Mouse (Mus musculus): ENCODE data around the gene Men1. TPM values are rescaled to one million over a fixed set of nuclear protein-coding genes. Genes with fewer than 3 reads are reported as not detected.

Men1 gene
- polyA plus RNA-seq, 1 experiment, result 36.1 TPM

GRCm38 (mm10) chr19:6336920-6337319 is 2.1 kb downstream of the Men1 start:
- Histone ChIP-seq H3K27ac (ENCODE audit: insufficient read depth, low read length) (no peak overlapping the region), H3K4me1 (ENCODE audit: control insufficient read depth, insufficient read depth, low read length) (peaks cover 10% of the 10 kb centered on the region; the same call in 1 of the 2 replicates), H3K4me3 (ENCODE audit: insufficient read depth, low read length) (peak overlapping the region; percentile 83)
- TF ChIP-seq POLR2A (IDR thresholded peaks at IDR 0.05; ENCODE audit: low read depth, low read length) (no peak), CTCF (IDR thresholded peaks at IDR 0.05; ENCODE audit: borderline replicate concordance, insufficient read depth, low read length) (no peak)

- no peak overlapping the region for H3K27ac ChIP-seq (ENCODE audit: insufficient read depth, low read length)
- no peak for TF ChIP-seq POLR2A (IDR thresholded peaks at IDR 0.05; ENCODE audit: low read depth, low read length)
- TF ChIP-seq CTCF (IDR thresholded peaks at IDR 0.05; ENCODE audit: borderline replicate concordance, insufficient read depth, low read length), result no peak
- H3K4me3 ChIP-seq (ENCODE audit: insufficient read depth, low read length), result no peak overlapping the region
- peaks cover 10% of the 10 kb centered on the region; the same call in 1 of the 2 replicates for H3K4me1 ChIP-seq (ENCODE audit: control insufficient read depth, insufficient read depth, low read length)
These were observed 3.4 kb downstream of the Men1 start for GRCm38 (mm10) chr19:6338171-6338570.

GRCm38 (mm10) chr19:6338716-6339115 is 3.9 kb downstream of the Men1 start:
- Histone ChIP-seq H3K27ac (ENCODE audit: insufficient read depth, low read length) (no peak overlapping the region), H3K4me3 (ENCODE audit: insufficient read depth, low read length) (no peak overlapping the region), H3K4me1 (ENCODE audit: control insufficient read depth, insufficient read depth, low read length) (peaks cover 10% of the 10 kb centered on the region; the same call in 1 of the 2 replicates)
- TF ChIP-seq POLR2A (IDR thresholded peaks at IDR 0.05; ENCODE audit: low read depth, low read length), result no peak
- no peak for TF ChIP-seq CTCF (IDR thresholded peaks at IDR 0.05; ENCODE audit: borderline replicate concordance, insufficient read depth, low read length)

- H3K4me3 ChIP-seq (ENCODE audit: insufficient read depth, low read length), result no peak overlapping the region
- TF ChIP-seq POLR2A (IDR thresholded peaks at IDR 0.05; ENCODE audit: low read depth, low read length) (no peak), CTCF (IDR thresholded peaks at IDR 0.05; ENCODE audit: borderline replicate concordance, insufficient read depth, low read length) (no peak)
- H3K27ac ChIP-seq (ENCODE audit: insufficient read depth, low read length), result no peak overlapping the region
- H3K4me1 ChIP-seq (ENCODE audit: control insufficient read depth, insufficient read depth, low read length), result peaks cover 8% of the 10 kb centered on the region; the same call in 1 of the 2 replicates
These were observed 4.4 kb downstream of the Men1 start for GRCm38 (mm10) chr19:6339191-6339590.

- H3K27ac ChIP-seq (ENCODE audit: insufficient read depth, low read length), result no peak overlapping the region
- peaks cover 5% of the 10 kb centered on the region; the same call in 1 of the 2 replicates for H3K4me1 ChIP-seq (ENCODE audit: control insufficient read depth, insufficient read depth, low read length)
- no peak overlapping the region for H3K4me3 ChIP-seq (ENCODE audit: insufficient read depth, low read length)
These were observed 5.2 kb downstream of the Men1 start for GRCm38 (mm10) chr19:6339890-6340504.

GRCm38 (mm10) chr19:6340524-6341452 is 6.0 kb downstream of the Men1 start, which contains the start of gene Map4k2:
Gene Map4k2 (plus strand): TSS chr19:6341135.
- peaks cover 5% of the 10 kb centered on the region; the same call in 1 of the 2 replicates for H3K4me1 ChIP-seq (ENCODE audit: control insufficient read depth, insufficient read depth, low read length)
- TF ChIP-seq POLR2A (IDR thresholded peaks at IDR 0.05; ENCODE audit: low read depth, low read length) (peak; percentile 49; the same call in 1 of the 2 replicates), CTCF (IDR thresholded peaks at IDR 0.05; ENCODE audit: borderline replicate concordance, insufficient read depth, low read length) (0 out of 2 replicates have a peak, but pooled peaks have one; percentile 2)
- peak within 1 kb of the TSS; percentile 61 for H3K4me3 ChIP-seq (ENCODE audit: insufficient read depth, low read length)
- no peak within 1 kb of the TSS for H3K27ac ChIP-seq (ENCODE audit: insufficient read depth, low read length)

More at GRCm38 (mm10) chr19:6339890-6340504, 5.2 kb downstream of the Men1 start:
- TF ChIP-seq CTCF (IDR thresholded peaks at IDR 0.05; ENCODE audit: borderline replicate concordance, insufficient read depth, low read length), result no peak
- no peak for TF ChIP-seq POLR2A (IDR thresholded peaks at IDR 0.05; ENCODE audit: low read depth, low read length)

- Histone ChIP-seq H3K27ac (ENCODE audit: insufficient read depth, low read length) (no peak overlapping the region), H3K4me1 (ENCODE audit: control insufficient read depth, insufficient read depth, low read length) (peaks cover 5% of the 10 kb centered on the region; the same call in 1 of the 2 replicates), H3K4me3 (ENCODE audit: insufficient read depth, low read length) (peak overlapping the region; percentile 61)
- TF ChIP-seq CTCF (IDR thresholded peaks at IDR 0.05; ENCODE audit: borderline replicate concordance, insufficient read depth, low read length) (no peak), POLR2A (IDR thresholded peaks at IDR 0.05; ENCODE audit: low read depth, low read length) (no peak)
These were observed 6.8 kb downstream of the Men1 start for GRCm38 (mm10) chr19:6341453-6342077.

GRCm38 (mm10) chr19:6342276-6342933 is 7.6 kb downstream of the Men1 start:
- Histone ChIP-seq H3K4me1 (ENCODE audit: control insufficient read depth, insufficient read depth, low read length) (no peaks in the 10 kb centered on the region), H3K4me3 (ENCODE audit: insufficient read depth, low read length) (no peak overlapping the region), H3K27ac (ENCODE audit: insufficient read depth, low read length) (no peak overlapping the region)
- TF ChIP-seq POLR2A (IDR thresholded peaks at IDR 0.05; ENCODE audit: low read depth, low read length) (no peak), CTCF (IDR thresholded peaks at IDR 0.05; ENCODE audit: borderline replicate concordance, insufficient read depth, low read length) (no peak)
